Mouse (Mus musculus): ENCODE measurements around the gene Mdh1. TPM values are rescaled to one million over a fixed set of nuclear protein-coding genes. Genes with fewer than 3 reads are reported as not detected.
"Not testable (repeated sequence)": the region's sequence is repeated elsewhere in the genome, so short reads cannot be mapped to it uniquely, and the experiment has no call there.

Mdh1 gene
- polyA plus RNA-seq, 2 experiments from 2014 or later: 387 to 445 TPM

DNA sequence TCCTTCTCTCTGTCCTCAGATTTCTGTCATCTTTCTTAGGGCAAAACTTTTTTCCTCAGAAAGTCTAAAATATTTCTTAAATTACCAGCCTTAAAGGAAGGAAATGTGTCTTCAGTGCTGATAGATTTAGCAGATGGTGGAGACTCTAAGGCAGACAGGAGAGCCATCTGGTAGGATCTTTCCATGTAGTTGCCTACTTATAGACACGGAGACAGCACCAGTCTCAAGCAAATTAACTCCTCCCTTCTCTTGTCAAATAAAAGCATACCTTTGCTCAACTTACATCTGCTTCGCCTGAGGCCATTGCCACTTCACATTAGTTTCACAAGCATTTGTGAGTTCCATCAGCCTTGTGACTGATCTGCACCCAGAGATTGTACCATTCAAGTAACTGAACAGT is 27.1 kb downstream of the Mdh1 start:
- no peak for ATAC-seq

GRCm38 (mm10) chr11:21542731-21543130 is 29.4 kb downstream of the Mdh1 start:
- ATAC-seq: no peak

DNA sequence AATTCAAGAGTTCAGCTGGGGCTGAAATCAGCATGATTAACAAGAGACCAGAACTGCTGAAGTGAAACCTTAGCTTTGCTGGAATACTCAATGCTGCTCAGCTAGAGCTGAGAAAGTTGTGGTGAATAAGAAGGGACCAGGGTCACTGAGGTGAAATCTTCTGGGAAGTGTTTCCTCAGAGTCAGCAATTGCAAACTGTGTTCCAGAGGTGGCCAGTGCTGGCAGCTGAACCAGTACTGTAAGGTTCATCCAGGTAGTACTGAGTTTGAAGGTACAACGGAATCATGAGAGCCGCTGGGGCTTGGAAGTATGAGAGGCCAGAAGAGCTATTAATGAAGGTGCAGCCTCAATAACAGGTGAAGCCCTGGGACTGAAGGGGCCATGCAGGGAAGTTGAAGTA is 31.5 kb downstream of the Mdh1 start:
- ATAC-seq: no peak

DNA sequence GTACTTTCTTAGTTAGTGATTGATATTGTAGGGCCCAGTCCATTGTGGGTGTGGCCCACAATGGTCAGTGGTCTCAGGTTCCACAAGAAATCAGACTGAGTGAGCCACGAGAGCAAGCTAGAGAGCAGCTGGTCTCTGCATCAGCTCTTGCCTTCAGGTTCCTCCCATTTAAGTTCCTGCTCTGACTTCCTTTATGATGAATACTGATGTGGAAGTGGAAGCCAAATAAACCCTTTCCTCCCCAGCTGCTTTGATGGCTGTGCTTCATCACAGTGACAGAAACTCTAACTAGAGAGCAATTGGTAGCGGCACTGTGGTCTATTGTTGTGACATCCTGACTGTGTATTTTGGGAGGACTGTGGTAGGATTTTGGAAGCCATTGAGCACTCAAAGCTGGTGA is 32.1 kb downstream of the Mdh1 start:
- ATAC-seq: no peak

GRCm38 (mm10) chr11:21530856-21531255 is 41.3 kb downstream of the Mdh1 start:
- ATAC-seq: not testable (repeated sequence)

GRCm38 (mm10) chr11:21528676-21529394 is 43.3 kb downstream of the Mdh1 start:
- no peak for ATAC-seq

DNA sequence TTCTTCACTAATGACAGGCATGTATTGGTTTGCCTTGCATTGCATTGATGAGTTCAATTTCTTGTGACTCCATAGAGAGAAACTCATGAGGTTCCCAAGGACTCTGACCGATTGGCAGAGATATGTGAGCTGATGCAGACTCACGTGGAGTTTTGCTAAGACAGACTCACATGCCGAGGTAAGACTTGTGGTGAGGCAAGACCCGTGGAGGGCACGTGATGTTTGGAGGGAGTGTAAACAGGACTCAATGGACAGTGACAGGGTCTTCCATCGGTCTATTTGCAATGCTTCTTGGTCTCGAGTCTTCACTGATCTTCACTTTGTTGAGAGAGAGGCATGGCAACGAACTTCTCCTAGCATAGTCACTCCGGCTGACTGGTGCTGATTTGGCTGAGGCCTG is 54.4 kb downstream of the Mdh1 start:
- ATAC-seq: no peak

- ATAC-seq: not testable (repeated sequence)
Measured at GRCm38 (mm10) chr11:21516396-21516795, 55.8 kb downstream of the Mdh1 start.

GRCm38 (mm10) chr11:21510577-21510976 is 61.6 kb downstream of the Mdh1 start:
- not testable (repeated sequence) for ATAC-seq

DNA sequence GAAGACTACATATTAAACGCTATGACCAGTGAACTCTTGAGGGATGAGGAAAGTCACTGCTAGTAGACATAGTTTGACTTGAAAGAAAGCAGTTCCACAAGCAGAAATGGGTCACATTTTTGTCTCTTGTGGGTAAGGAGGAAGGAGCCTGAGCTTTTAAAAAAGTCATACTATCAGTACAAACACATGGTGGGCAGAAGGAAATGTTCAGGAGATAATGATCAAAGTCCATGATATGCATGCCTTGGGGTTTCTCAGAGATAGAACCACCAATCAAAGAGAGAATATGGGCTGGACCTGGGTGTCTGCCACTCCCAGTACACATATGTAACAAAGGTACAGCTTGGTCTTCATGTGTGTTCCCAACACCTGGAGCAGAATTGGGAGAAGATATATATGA is 63.5 kb downstream of the Mdh1 start:
- ATAC-seq: not testable (repeated sequence)

DNA sequence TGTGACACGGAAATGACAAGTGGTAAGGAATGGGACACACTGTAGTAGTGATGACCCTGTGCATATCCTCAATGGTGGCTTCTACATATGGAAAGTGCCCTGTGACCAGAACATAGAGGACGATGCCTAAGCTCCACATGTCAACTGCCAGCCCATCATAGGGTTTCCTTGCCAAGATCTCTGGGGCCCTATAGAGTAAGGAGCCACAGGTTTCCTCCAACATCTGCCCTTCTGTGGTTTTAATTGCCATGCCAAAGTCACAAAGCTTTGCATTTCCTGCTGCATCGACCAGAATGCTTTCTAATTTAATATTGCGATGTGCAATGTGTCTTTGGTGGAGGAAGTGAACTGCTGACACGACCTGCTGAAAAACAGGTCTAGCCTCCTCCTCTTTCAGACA is 65.1 kb downstream of the Mdh1 start:
- ATAC-seq: not testable (repeated sequence)

Other genes starting within 250 kb of the Mdh1 start
- 10 to 100 TPM; 32.9 to 39.7 TPM for gene Ugp2, start 201.2 kb downstream of the Mdh1 start, polyA plus RNA-seq (2017; shearing (Covaris generic))
- under 1 TPM; 0.16 to 0.28 TPM for gene Wdpcp, start 132 bp downstream of the Mdh1 start, polyA plus RNA-seq (2017; shearing (Covaris generic))

Measured in activated CD4-positive, CD25-positive, alpha-beta regulatory T cell, adult 4 months (primary cell).